Comparison of ENCODE assay signal across 20 mouse cellular contexts in genomic region chr13:31364369-31364768, GRCm38 (mm10).
DNase-seq lines count a peak whose midpoint lies in the region; ATAC-seq lines count a peak whose summit lies in the region.
"Had no signal": no experiment of that assay in that cellular context is flagged by ENCODE, and none has a peak within 500 bp of the region (broad histone marks: within the 10 kb centered on the region; RNA-seq: fewer than 3 reads in every experiment).

No protein-coding gene starts in this region.

- peak; percentile 64; the same call in 1 of the 2 replicates for ATAC-seq in midbrain, embryonic 16.5 days
- peak; percentile 69; the same call in 1 of the 2 replicates for ATAC-seq in neural tube, embryonic 15.5 days (ENCODE audit: low FRiP score)
- ATAC-seq in megakaryocyte, adult 5-6 weeks (ENCODE audit: poor library complexity, severe bottlenecking) = no peak
- ATAC-seq: forebrain, embryonic 14.5 days had no signal

- H3K4me1 ChIP-seq in heart, embryonic 10.5 days = no peaks in the 10 kb centered on the region; the same call in 1 of the 2 replicates
- H3K4me1 ChIP-seq in midbrain, embryonic 16.5 days (ENCODE audit: control insufficient read depth, insufficient read depth, low read length) = no peaks in the 10 kb centered on the region
- H3K4me1 ChIP-seq in midbrain, embryonic 10.5 days = 0 out of 2 replicates have a peak, but pooled peaks cover 3% of the 10 kb centered on the region
- H3K4me1 ChIP-seq in neural tube, embryonic 15.5 days = peaks cover 5% of the 10 kb centered on the region; the same call in 1 of the 2 replicates
- H3K4me1 ChIP-seq: embryonic facial prominence, embryonic 12.5 days; heart, embryonic 15.5 days; neural tube, embryonic 13.5 days had no signal

- no peak overlapping the region for H3K27ac ChIP-seq in heart, embryonic 10.5 days
- H3K27ac ChIP-seq in midbrain, embryonic 16.5 days (ENCODE audit: low read length) = no peak overlapping the region
- H3K27ac ChIP-seq in midbrain, embryonic 10.5 days (replicated peaks) = no peak overlapping the region
- no peak overlapping the region for H3K27ac ChIP-seq in neural tube, embryonic 15.5 days (replicated peaks)
- H3K27ac ChIP-seq: embryonic facial prominence, embryonic 12.5 days; heart, embryonic 15.5 days; liver, embryonic 14.5 days; neural tube, embryonic 13.5 days had no signal

- no peak overlapping the region for H3K4me3 ChIP-seq in heart, embryonic 10.5 days
- no peak overlapping the region for H3K4me3 ChIP-seq in midbrain, embryonic 16.5 days (ENCODE audit: low read depth, low read length)
- H3K4me3 ChIP-seq in midbrain, embryonic 10.5 days = no peak overlapping the region
- no peak overlapping the region for H3K4me3 ChIP-seq in neural tube, embryonic 15.5 days (replicated peaks)
- H3K4me3 ChIP-seq: embryonic facial prominence, embryonic 12.5 days; heart, embryonic 15.5 days; neural tube, embryonic 13.5 days had no signal

- no peak overlapping the region for H3K4me2 ChIP-seq in midbrain, embryonic 16.5 days (ENCODE audit: low read length)
- no peak overlapping the region for H3K4me2 ChIP-seq in neural tube, embryonic 15.5 days
- H3K4me2 ChIP-seq: embryonic facial prominence, embryonic 12.5 days; heart, embryonic 15.5 days; lung, embryonic 14.5 days; neural tube, embryonic 13.5 days had no signal

- WGBS in heart, embryonic 10.5 days = 66% methylated on average over 4 of the region's 4 CpGs
- WGBS in midbrain, embryonic 16.5 days = 62% methylated on average over 4 of the region's 4 CpGs
- 86% methylated on average over 4 of the region's 4 CpGs for WGBS in midbrain, embryonic 10.5 days
- 54% methylated on average over 4 of the region's 4 CpGs for WGBS in neural tube, embryonic 15.5 days

- peak; percentile 2 for DNase-seq in heart, adult 11 months
- DNase-seq in heart, embryonic 10.5 days (ENCODE audit: low spot score) = no peak
- DNase-seq in midbrain, embryonic 10.5 days (ENCODE audit: low spot score) = no peak
- DNase-seq in brain, adult 2 months (ENCODE audit: low read depth, low spot score) = peak; percentile 38
- DNase-seq: adrenal gland, postnatal 10 days; cerebellum, adult 11 months; cerebellum, adult 9-11 months; gastrocnemius, postnatal 36 days; heart, postnatal 36 days; kidney, adult 18-20 months; kidney, postnatal 4 days; lung, embryonic 14.5 days had no signal

- no peaks in the 10 kb centered on the region for H3K36me3 ChIP-seq in heart, embryonic 10.5 days
- no peaks in the 10 kb centered on the region for H3K36me3 ChIP-seq in midbrain, embryonic 16.5 days (ENCODE audit: control insufficient read depth, insufficient read depth, low read length)
- H3K36me3 ChIP-seq in midbrain, embryonic 10.5 days = no peaks in the 10 kb centered on the region
- H3K36me3 ChIP-seq in neural tube, embryonic 15.5 days = no peaks in the 10 kb centered on the region
- H3K36me3 ChIP-seq: embryonic facial prominence, embryonic 12.5 days; heart, embryonic 15.5 days; neural tube, embryonic 13.5 days had no signal

- 0 out of 2 replicates have a peak, but pooled peaks cover 7% of the 10 kb centered on the region for H3K27me3 ChIP-seq in heart, embryonic 10.5 days (ENCODE audit: insufficient read depth, poor library complexity, severe bottlenecking)
- H3K27me3 ChIP-seq in midbrain, embryonic 16.5 days (ENCODE audit: control insufficient read depth, insufficient read depth, low read depth, low read length) = no peaks in the 10 kb centered on the region
- H3K27me3 ChIP-seq in midbrain, embryonic 10.5 days (ENCODE audit: low read depth, poor library complexity, severe bottlenecking) = no peaks in the 10 kb centered on the region
- H3K27me3 ChIP-seq in neural tube, embryonic 15.5 days (replicated peaks) = no peaks in the 10 kb centered on the region
- H3K27me3 ChIP-seq: embryonic facial prominence, embryonic 12.5 days; heart, embryonic 15.5 days; neural tube, embryonic 13.5 days had no signal

- H3K9ac ChIP-seq in midbrain, embryonic 16.5 days (ENCODE audit: low read depth, low read length) = no peak overlapping the region
- no peak overlapping the region for H3K9ac ChIP-seq in neural tube, embryonic 15.5 days (replicated peaks)
- H3K9ac ChIP-seq: embryonic facial prominence, embryonic 12.5 days; heart, embryonic 15.5 days; liver, embryonic 14.5 days; lung, embryonic 14.5 days; neural tube, embryonic 13.5 days had no signal

- H3K9me3 ChIP-seq in heart, embryonic 10.5 days = no peaks in the 10 kb centered on the region
- H3K9me3 ChIP-seq in midbrain, embryonic 16.5 days (replicated peaks; ENCODE audit: control insufficient read depth, low read length, poor library complexity, severe bottlenecking) = no peaks in the 10 kb centered on the region
- no peaks in the 10 kb centered on the region for H3K9me3 ChIP-seq in midbrain, embryonic 10.5 days (replicated peaks)
- H3K9me3 ChIP-seq in neural tube, embryonic 15.5 days (replicated peaks) = no peaks in the 10 kb centered on the region
- H3K9me3 ChIP-seq: embryonic facial prominence, embryonic 12.5 days; heart, embryonic 15.5 days; neural tube, embryonic 13.5 days had no signal

Comparison
In these comparisons a context has a peak if more than half of its experiments do, and no peak if none do; other contexts are left out.
1. DNase-seq: peak in heart, adult 11 months (single experiment) and brain, adult 2 months (single experiment); none in heart, embryonic 10.5 days (single experiment) and midbrain, embryonic 10.5 days (single experiment).